Mouse (Mus musculus) Patski (cell line): ENCODE measurements around the gene Fam129b. TPM values are rescaled to one million over a fixed set of nuclear protein-coding genes. Genes with fewer than 3 reads are reported as not detected.

Source experiments
- ATAC-seq: fragments of 100-300 bp; one replicate; pipeline ENCODE4 v1.8.0; 2021
- CTCF ChIA-PET: fragments of 350-600 bp; sonication (Branson Sonifier 250); formaldehyde crosslinking; loops from one replicate; lab custom pipeline; 2022; ENCODE audit warnings: inconsistent platforms; lab: Charles Lee
- POLR2A ChIA-PET: fragments of 350-600 bp; sonication (Branson Sonifier 250); formaldehyde crosslinking; loops from one replicate; lab custom pipeline; 2022; ENCODE audit warnings: antibody characterized with exemption, inconsistent platforms; lab: Charles Lee
- DNase-seq: peaks from one replicate; pipeline ENCODE4 v3.0.0-alpha.2; 2011; ENCODE audit warnings: low read depth, low spot score
- H3K27me3 ChIP-seq: fragments of 371-371 bp; one replicate; pipeline ENCODE4 v1.5.1; 2021
- CTCF ChIP-seq: fragments of 100-300 bp; IDR thresholded peaks from one replicate; pipeline ENCODE4 v1.5.1; 2021
- in situ Hi-C: fragments of 300-500 bp; cut with MboI; formaldehyde crosslinking; loops from 3 replicates; pipeline ENCODE4 v1.11.1; 2018; ENCODE audit warnings: low pct_unique_long_range_greater_than_20kb, mixed read lengths
- polyA plus RNA-seq: library from polyadenylated mRNA; unstranded; gene quantifications from one replicate; pipeline ENCODE4 v1.2.3, GENCODE M21; 2021

Gene Fam129b
- polyA plus RNA-seq, 1 experiment from 2014 or later = 170 TPM

DNA sequence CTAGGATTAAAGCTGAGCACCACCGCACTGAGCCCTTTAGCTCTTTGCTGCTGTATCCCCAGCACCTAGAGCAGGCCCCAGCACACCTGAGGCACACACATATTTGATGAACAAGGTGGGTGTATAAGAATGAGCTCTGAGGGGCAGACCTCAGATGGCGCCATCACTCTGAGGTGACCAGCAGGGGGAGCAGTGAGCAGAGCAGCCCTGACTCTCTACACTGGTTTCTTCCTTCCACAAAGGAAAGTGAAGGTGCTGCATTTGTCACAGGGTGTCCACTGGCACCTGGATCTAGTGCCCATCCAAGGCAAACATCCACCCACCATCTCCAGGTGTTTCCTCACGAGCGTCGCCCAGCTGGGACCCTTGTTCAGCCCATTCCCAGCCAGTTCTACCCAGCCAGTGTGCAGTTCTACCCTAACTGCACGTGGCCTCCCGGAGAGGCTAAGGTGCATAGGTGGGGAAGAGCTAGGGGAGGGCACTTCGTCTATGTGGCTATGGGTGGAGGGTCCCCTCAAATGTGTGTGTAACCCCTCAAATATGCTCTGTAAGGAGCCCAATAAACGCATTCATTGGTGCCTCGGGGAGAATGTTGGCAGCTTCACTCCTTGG, 16.8 kb upstream of the Fam129b start:
- peak; percentile 44 for ATAC-seq
- in situ Hi-C loops = no loop called here
- DNase-seq = no peak
- TF ChIP-seq CTCF = peak; percentile 89
- H3K27me3 ChIP-seq = no peaks in the 10 kb centered on the region
- POLR2A ChIA-PET = interaction anchor here (1.3 kb wide), 1 partner anchor 69 kb away, joined by 3 read pairs; no protein-coding TSS in a partner anchor
- CTCF ChIA-PET = interaction anchor here (0.6 to 4.0 kb wide), 20 partner anchors 9 to 110 kb away, joined by 3 to 53 read pairs (median 4); no protein-coding TSS in a partner anchor

DNA sequence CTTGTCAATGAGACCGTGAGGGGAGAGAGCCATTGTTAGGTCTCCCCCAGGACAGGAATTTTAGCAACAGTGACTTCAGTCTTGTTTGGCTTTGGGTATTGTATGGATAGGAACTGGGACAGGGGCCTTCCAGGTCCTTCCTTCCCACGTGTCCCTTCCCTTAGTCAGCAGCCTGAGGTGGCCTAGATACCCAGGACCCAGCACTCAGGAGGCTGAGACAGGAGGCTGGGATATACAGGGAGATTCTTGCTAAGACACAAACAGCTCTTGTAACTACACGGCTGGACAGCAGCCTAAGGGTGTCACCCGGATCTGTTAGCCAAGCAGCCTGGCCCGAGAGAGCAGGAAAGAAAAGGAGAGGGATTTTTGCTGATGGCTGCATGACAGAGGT, 16.3 kb upstream of the Fam129b start:
- TF ChIP-seq CTCF = no peak
- no peaks in the 10 kb centered on the region for H3K27me3 ChIP-seq
- ChIA-PET CTCF (interaction anchor here (0.8 to 4.0 kb wide), 17 partner anchors 8 to 101 kb away, joined by 3 to 53 read pairs (median 5); no protein-coding TSS in a partner anchor), POLR2A (interaction anchor here (1.3 kb wide), 1 partner anchor 69 kb away, joined by 3 read pairs; no protein-coding TSS in a partner anchor)
- no peak for ATAC-seq
- in situ Hi-C loops = no loop called here
- no peak for DNase-seq

DNA sequence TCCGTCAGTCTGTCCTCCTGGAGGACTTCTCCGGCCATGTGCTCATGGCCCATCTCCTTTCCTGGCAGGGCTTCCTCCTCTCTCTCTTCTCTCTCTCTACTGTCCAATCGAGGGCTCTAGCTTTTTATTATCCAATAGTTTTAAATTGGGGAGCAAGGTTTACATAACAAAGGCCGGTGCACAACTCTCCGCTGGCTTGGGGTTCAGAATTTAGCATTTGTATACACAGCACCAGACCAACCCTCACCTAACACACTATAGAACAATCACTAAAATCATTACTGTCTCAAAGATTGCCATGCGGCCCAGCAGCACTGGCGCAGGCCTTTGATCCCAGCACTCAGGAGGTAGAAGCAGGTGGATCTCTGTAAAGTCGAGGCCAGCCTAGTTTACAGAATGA, 15.1 kb upstream of the Fam129b start:
- ATAC-seq (no peak), DNase-seq (no peak)
- ChIA-PET CTCF (interaction anchor here (2.8 kb wide), 1 partner anchor 67 kb away, joined by 13 read pairs; no protein-coding TSS in a partner anchor), POLR2A (no interaction called here)
- no peak for TF ChIP-seq CTCF
- in situ Hi-C loops = no loop called here
- H3K27me3 ChIP-seq = no peaks in the 10 kb centered on the region

DNA sequence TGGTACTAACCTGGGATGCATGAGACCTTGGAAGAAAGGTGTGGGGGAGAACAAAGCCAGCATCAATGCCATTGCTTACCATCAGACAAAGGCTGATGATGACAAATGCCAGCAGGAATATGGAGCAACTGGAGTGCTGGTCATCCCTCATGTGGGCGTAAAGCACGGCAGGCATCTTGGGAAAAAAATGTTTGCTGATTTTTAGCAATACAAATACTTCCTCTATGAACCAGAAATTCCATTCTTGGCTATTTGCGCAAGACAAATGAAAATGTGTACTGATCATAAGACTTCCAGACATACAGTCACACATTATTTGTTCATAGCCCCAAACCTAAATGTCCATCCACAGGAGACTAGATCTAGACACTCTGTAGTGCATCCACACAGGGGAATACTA, 12.6 kb upstream of the Fam129b start:
- in situ Hi-C loops = no loop called here
- ChIA-PET POLR2A (no interaction called here), CTCF (interaction anchor here (2.8 kb wide), 1 partner anchor 65 kb away, joined by 13 read pairs; no protein-coding TSS in a partner anchor)
- ATAC-seq (no peak), DNase-seq (no peak)
- no peaks in the 10 kb centered on the region for H3K27me3 ChIP-seq
- TF ChIP-seq CTCF = no peak

DNA sequence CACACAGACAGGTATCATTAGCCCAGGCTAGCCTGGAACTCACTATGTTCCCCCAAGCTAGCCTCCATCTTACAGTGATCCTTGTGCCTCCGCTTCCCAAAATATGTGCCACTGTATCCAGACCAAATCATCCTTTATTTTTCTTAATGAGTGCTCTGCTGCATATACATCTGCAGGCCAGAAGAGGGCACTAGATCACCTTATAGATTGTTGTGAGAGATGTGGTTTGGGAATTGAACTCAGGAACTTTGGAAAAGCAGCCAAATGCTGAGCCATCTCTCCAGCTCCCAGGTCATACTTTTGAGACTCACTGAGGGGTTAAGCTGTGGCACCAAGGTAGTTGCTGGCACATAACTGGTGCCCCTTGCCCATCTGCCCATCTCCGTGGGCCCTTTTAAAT, 11.2 kb upstream of the Fam129b start:
- POLR2A ChIA-PET = interaction anchor here (1.3 to 2.0 kb wide), 4 partner anchors 17 to 64 kb away, joined by 4 to 8 read pairs (median 4); no protein-coding TSS in a partner anchor
- DNase-seq = no peak
- CTCF ChIA-PET = interaction anchor here (0.8 to 4.7 kb wide), 10 partner anchors 11 to 94 kb away, joined by 3 to 62 read pairs (median 3); no protein-coding TSS in a partner anchor
- H3K27me3 ChIP-seq = no peaks in the 10 kb centered on the region
- TF ChIP-seq CTCF = peak; percentile 92
- ATAC-seq = no peak
- in situ Hi-C loops = loop anchor here (5.0 kb wide), 1 partner anchor 48 kb away; no protein-coding TSS in a partner anchor

DNA sequence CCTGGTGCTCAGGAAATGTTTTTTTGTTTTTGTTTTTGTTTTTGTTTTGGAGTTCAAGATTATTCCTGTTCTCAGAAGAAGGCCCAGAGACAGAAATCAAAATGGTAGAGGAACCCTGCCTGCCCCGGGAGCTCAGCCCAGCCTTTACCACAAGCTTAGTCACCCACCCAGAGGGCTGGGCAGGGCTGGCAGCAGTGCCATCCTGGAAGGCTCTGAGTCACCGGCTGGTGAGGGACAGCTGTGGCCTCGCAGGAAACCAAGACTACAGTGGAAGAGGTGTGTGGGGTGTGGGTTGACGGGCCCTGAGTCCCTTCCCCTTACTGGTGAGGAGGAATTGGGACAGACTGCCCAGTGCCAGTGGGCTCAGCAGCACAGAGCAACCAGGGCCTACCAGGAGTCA, 8.6 kb upstream of the Fam129b start:
- DNase-seq (peak; percentile 63), ATAC-seq (peak; percentile 72)
- in situ Hi-C loops = loop anchor here (5.0 kb wide), 1 partner anchor 45 kb away; no protein-coding TSS in a partner anchor
- ChIA-PET CTCF (interaction anchor here (1.1 to 4.7 kb wide), 7 partner anchors 8 to 126 kb away, joined by 3 to 62 read pairs (median 4); partner anchors contain the start of genes 6330409D20Rik, Lrsam1 and Rpl12), POLR2A (interaction anchor here (1.0 to 1.9 kb wide), 3 partner anchors 10 to 61 kb away, joined by 3 to 5 read pairs (median 5); no protein-coding TSS in a partner anchor)
- no peak for TF ChIP-seq CTCF
- no peaks in the 10 kb centered on the region for H3K27me3 ChIP-seq

DNA sequence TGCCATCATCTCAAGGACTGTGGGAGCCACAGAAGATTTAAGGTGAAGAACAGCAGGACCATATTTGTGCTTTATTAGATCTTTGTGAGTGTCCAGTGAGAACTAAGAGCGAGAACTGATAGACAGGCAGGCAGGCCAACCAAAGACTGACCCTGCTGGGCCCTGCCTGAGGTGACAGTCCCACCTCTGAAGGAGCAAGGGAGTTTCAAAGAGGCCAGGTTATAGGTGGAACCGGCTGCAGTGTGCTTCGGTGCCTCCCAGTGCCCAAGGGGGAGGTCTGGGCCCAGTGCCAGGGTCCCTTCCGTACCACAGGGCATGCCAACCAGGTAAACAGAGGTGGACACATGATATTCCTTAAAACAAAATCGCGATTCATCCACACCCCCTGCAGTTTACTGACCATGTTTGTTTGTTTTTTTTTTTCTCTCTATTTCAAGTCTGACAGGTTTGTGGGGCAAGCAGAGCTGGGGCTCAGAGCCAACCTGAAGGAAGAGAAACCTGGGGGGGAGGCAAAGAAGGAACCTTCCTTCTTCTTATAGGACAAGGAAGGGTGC, 6.1 kb upstream of the Fam129b start:
- POLR2A ChIA-PET = no interaction called here
- ATAC-seq (no peak), DNase-seq (no peak)
- H3K27me3 ChIP-seq = no peaks in the 10 kb centered on the region
- CTCF ChIA-PET = no interaction called here
- TF ChIP-seq CTCF = no peak
- in situ Hi-C loops = loop anchor here (5.0 kb wide), 1 partner anchor 43 kb away; no protein-coding TSS in a partner anchor

DNA sequence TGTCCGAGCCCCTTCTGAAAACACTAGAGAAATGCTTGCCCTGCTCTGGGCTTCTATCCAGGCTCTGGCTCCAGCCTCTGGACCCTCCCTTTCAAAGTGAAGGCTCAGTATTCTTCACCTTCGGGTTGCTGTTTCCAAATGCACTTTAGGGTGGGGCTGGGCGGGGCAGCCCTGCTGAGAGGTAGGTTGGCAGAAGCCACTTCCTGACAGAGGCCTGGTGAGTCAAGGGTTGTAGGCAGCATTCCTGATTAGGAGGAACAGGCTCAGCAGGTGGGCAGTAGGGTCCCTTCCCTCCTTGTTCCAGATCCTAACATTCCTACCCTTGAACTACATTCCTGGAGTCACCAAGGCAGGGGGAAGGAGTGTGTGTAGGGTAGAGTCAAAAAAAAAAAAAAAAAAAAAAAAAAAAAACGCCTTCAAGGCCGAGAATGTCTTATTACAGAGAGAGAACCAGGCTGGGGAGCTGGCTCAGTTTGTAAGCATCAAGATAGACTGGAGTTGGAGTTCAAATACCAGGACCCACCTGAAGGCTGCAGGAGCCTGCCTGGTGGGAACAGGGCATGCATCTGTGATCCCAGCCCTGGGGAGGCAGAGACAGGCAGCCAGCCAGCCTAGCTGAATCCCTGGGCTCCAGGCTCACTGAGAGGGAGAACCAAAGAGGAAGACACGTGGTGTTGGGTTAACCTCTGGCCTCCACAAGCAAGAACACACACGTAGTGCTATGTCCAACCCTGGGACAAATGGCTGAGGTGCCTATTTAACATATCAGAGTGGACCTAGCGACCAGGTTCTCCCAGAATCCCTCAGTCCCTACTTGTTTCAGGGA, 5.4 kb upstream of the Fam129b start:
- ATAC-seq = no peak
- in situ Hi-C loops = no loop called here
- H3K27me3 ChIP-seq = no peaks in the 10 kb centered on the region
- TF ChIP-seq CTCF = no peak
- CTCF ChIA-PET = no interaction called here
- DNase-seq = no peak
- POLR2A ChIA-PET = interaction anchor here (0.6 to 0.7 kb wide), 2 partner anchors 26 to 1954 kb away, joined by 4 read pairs; no protein-coding TSS in a partner anchor

DNA sequence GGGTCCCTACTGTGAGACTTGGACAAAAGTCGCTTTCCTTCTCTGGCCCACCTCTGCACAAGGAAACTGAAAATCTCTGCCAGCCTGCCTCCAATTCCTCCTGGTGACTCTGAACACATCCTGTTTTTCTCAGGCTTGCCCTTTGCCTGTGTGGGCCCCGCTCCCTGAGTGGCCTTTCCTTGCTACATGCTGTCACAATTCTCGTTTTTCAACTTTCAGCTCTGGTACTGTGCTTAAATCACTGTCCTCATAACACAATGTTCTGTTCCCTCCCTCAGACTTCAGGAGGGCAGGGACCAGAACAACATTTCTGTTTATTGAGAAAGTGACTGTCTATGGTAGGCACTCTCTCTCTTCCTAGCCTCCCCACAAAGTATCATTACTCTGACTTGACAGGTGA, 1.8 kb upstream of the Fam129b start:
- POLR2A ChIA-PET = no interaction called here
- ATAC-seq = no peak
- TF ChIP-seq CTCF = no peak
- CTCF ChIA-PET = interaction anchor here (0.6 to 1.7 kb wide), 3 partner anchors 20 to 54 kb away, joined by 3 to 4 read pairs (median 3); no protein-coding TSS in a partner anchor
- no peaks in the 10 kb centered on the region for H3K27me3 ChIP-seq
- DNase-seq = no peak
- in situ Hi-C loops = no loop called here
